Mouse (Mus musculus): ENCODE results near the gene Lhx8. TPM values are rescaled to one million over a fixed set of nuclear protein-coding genes. Genes with fewer than 3 reads are reported as not detected.

Lhx8 gene
- polyA plus RNA-seq, 1 experiment from 2014 or later, result not detected

DNA sequence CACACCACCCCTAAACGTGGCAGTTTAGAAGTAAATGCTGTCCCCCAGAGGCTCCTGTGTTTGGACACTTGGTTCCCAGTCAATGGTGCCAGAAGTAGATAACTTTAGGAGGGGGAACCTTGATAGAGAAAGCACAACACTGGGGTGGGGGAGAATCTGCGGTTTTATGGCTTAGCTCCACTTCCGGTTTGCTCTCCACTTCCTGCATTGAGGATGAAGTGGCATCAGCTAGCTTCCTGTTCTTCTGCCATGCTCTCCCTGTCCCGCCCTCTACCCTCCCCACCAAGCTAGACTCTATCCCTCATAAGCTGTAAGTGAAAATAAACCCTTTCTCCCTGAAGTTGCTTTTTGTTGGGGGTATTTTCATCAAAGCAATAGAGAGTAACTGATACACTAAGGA lies 29.4 kb downstream of the Lhx8 start:
- no peaks in the 10 kb centered on the region for H3K9me3 ChIP-seq (replicated peaks; ENCODE audit: low read length)
- no peak for ATAC-seq (replicated peaks; ENCODE audit: low FRiP score, low read depth)
- no peak for DNase-seq (ENCODE audit: low spot score)
- H3K4me2 ChIP-seq (ENCODE audit: low read length), result no peak overlapping the region
- TF ChIP-seq CTCF (IDR thresholded peaks at IDR 0.05; ENCODE audit: low read depth), result no peak
- no peaks in the 10 kb centered on the region for H3K4me1 ChIP-seq (replicated peaks; ENCODE audit: insufficient read depth, low read length)
- H3K9ac ChIP-seq (ENCODE audit: low read depth, low read length), result no peak overlapping the region
- no peaks in the 10 kb centered on the region for H3K36me3 ChIP-seq (ENCODE audit: insufficient read depth, low read length)
- WGBS, result 79% methylated on average over 4 of the region's 4 CpGs
- H3K27ac ChIP-seq, result no peak overlapping the region
- no peaks in the 10 kb centered on the region for H3K27me3 ChIP-seq (ENCODE audit: insufficient read depth, low read length)
- no peak overlapping the region for H3K4me3 ChIP-seq (replicated peaks; ENCODE audit: low read depth, low read length)

DNA sequence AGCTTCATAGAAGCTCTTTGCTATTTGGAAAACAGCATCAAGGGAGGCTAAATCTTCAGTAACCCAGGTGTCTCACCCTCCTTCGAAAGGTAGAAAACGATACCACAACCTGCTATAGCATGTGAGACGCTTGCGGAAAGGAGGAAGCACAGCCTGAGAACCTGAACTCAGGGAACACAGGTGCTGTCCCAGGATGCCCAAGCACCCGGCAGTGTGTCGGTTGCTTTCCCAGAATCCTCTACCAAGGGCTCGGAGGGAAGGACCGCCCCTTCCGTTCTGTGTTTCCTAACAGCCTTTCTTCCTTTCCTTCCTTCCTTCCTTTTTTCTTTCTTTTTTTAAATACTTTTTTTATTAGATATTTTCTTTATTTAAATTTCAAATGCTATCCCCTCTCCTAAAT lies 30.5 kb downstream of the Lhx8 start:
- Histone ChIP-seq H3K36me3 (ENCODE audit: insufficient read depth, low read length) (no peaks in the 10 kb centered on the region), H3K4me3 (replicated peaks; ENCODE audit: low read depth, low read length) (no peak overlapping the region), H3K9ac (ENCODE audit: low read depth, low read length) (no peak overlapping the region), H3K27ac (no peak overlapping the region), H3K27me3 (ENCODE audit: insufficient read depth, low read length) (no peaks in the 10 kb centered on the region), H3K4me1 (replicated peaks; ENCODE audit: insufficient read depth, low read length) (no peaks in the 10 kb centered on the region), H3K9me3 (replicated peaks; ENCODE audit: low read length) (no peaks in the 10 kb centered on the region), H3K4me2 (ENCODE audit: low read length) (no peak overlapping the region)
- DNase-seq (ENCODE audit: low spot score) (no peak), ATAC-seq (replicated peaks; ENCODE audit: low FRiP score, low read depth) (no peak)
- 93% methylated on average over 9 of the region's 9 CpGs for WGBS
- TF ChIP-seq CTCF (IDR thresholded peaks at IDR 0.05; ENCODE audit: low read depth), result no peak

DNA sequence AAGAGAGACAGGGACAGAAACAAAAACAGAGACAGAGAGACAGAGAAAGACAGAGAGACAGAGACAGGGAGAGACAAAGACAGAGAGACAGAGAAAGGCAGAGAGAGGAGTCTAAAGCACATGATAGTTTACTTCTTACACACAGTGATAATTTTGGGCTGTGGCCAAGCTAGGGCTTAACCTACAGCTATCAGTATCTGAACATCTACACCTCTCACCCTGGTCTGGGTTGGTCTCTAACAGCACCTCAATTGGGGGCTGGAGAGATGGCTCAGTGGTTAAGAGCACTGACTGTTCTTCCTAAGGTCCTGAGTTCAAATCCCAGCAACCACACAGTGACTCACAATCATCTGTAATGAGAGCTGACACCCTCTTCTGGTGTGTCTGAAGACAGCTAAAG lies 32.0 kb downstream of the Lhx8 start:
- Histone ChIP-seq H3K9me3 (replicated peaks; ENCODE audit: low read length) (no peaks in the 10 kb centered on the region), H3K36me3 (ENCODE audit: insufficient read depth, low read length) (no peaks in the 10 kb centered on the region), H3K4me2 (ENCODE audit: low read length) (no peak overlapping the region), H3K4me3 (replicated peaks; ENCODE audit: low read depth, low read length) (no peak overlapping the region), H3K27ac (no peak overlapping the region), H3K27me3 (ENCODE audit: insufficient read depth, low read length) (no peaks in the 10 kb centered on the region), H3K4me1 (replicated peaks; ENCODE audit: insufficient read depth, low read length) (no peaks in the 10 kb centered on the region), H3K9ac (ENCODE audit: low read depth, low read length) (no peak overlapping the region)
- TF ChIP-seq CTCF (IDR thresholded peaks at IDR 0.05; ENCODE audit: low read depth), result no peak
- DNase-seq (ENCODE audit: low spot score) (no peak), ATAC-seq (replicated peaks; ENCODE audit: low FRiP score, low read depth) (no peak)

DNA sequence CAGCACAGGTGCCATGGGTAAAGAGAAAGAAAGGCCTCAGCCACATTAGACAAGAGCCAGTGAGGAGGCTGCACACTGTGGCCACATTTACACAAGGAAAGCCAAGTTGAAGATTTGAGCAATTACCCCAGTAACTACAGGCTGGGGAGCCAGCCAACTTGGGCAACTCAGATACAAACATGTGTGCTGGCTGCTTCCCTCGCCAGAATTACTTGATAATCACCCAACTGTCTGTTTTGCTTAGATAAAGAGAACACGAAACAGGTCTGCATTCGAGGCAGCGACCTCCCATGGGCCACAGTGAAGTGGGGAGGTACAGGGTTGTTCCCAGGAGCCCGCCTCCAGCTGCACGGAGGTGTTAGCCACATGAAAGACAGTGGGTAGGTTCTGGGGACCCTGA lies 33.0 kb downstream of the Lhx8 start:
- Histone ChIP-seq H3K27ac (no peak overlapping the region), H3K9ac (ENCODE audit: low read depth, low read length) (no peak overlapping the region), H3K36me3 (ENCODE audit: insufficient read depth, low read length) (no peaks in the 10 kb centered on the region), H3K9me3 (replicated peaks; ENCODE audit: low read length) (no peaks in the 10 kb centered on the region), H3K27me3 (ENCODE audit: insufficient read depth, low read length) (no peaks in the 10 kb centered on the region), H3K4me2 (ENCODE audit: low read length) (no peak overlapping the region), H3K4me1 (replicated peaks; ENCODE audit: insufficient read depth, low read length) (no peaks in the 10 kb centered on the region), H3K4me3 (replicated peaks; ENCODE audit: low read depth, low read length) (no peak overlapping the region)
- 56% methylated on average over 6 of the region's 6 CpGs for WGBS
- no peak for DNase-seq (ENCODE audit: low spot score)
- no peak for TF ChIP-seq CTCF (IDR thresholded peaks at IDR 0.05; ENCODE audit: low read depth)
- ATAC-seq (replicated peaks; ENCODE audit: low FRiP score, low read depth), result no peak

DNA sequence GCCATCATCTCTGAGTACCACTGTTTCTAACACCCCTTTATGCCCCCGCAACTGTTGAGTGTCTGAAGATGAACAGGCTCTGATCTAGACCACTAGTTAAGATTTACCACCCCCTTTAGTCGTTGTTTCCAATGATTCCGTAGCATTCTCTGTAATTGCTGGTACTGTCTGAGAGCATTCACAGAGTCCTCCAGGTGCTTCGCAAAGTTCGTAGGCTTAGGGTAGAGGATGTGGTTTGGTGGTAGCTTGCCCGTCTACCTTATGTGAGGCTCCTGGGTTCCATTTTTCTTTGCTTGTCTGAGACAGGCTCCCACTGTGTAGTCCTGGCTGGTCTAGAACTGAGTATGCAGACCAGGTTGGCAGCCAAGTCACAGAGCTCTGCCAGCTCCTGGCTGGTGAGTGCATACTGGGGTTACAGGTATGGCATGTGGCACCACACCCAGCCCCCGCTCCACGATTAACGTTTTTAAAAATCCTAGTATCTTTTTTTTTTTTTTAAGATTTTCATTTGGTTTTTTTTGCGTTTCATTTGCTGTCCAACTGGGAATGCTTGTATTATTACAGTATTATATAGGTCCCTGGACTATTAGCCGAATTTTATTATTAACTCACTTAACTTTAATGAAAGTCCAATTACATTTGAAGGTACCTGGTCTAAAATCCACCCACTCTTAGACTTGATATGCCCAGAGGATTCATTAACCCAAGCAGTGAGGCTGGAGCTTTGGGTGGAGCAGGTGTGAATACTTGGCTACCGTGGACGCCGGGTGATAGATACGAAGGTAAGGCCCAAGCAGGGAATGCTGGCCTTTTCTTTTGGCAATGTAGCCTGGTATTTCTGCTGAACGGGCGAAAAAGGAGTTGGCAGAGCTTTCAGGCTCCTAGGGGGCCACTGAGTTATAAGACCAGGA lies 35.3 kb downstream of the Lhx8 start:
- Histone ChIP-seq H3K36me3 (ENCODE audit: insufficient read depth, low read length) (no peaks in the 10 kb centered on the region), H3K27ac (no peak overlapping the region), H3K9me3 (replicated peaks; ENCODE audit: low read length) (no peaks in the 10 kb centered on the region), H3K4me3 (replicated peaks; ENCODE audit: low read depth, low read length) (no peak overlapping the region), H3K9ac (ENCODE audit: low read depth, low read length) (no peak overlapping the region), H3K27me3 (ENCODE audit: insufficient read depth, low read length) (no peaks in the 10 kb centered on the region), H3K4me1 (replicated peaks; ENCODE audit: insufficient read depth, low read length) (no peaks in the 10 kb centered on the region), H3K4me2 (ENCODE audit: low read length) (no peak overlapping the region)
- TF ChIP-seq CTCF (IDR thresholded peaks at IDR 0.05; ENCODE audit: low read depth), result no peak
- DNase-seq (ENCODE audit: low spot score) (no peak), ATAC-seq (replicated peaks; ENCODE audit: low FRiP score, low read depth) (no peak)
- 92% methylated on average over 17 of the region's 17 CpGs for WGBS

DNA sequence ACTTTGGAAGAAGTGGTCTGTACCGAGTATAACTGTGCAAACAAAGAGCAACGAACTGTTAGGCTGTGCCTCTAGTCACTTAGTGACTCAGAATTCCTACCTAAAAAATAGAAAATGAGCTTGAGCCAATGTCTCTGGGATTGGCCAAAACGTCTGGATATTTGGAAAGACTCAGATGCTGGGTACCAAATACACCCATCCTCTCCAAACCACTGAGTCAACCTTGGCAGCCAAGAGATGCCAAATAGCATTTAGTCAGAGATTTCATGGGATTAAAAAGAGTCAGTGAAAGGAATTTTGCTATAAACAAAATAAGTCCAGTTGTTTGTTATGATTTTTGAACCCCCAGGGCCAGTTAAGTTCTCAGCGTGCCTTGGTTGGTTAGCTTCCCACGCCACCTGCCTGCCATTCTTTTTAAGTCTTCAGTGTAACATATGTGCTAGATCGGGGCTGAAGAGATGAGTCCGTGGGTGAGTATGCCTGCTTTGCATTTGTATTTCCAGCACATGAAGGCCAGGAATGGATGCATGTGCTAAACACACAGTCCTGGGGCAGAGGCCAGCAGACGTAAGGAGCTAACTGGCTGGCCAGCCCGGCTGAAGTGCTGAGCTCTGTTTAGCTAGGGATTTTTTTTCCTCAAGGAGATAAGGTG lies 36.5 kb downstream of the Lhx8 start:
- 72% methylated on average over 9 of the region's 9 CpGs for WGBS
- Histone ChIP-seq H3K9ac (ENCODE audit: low read depth, low read length) (no peak overlapping the region), H3K9me3 (replicated peaks; ENCODE audit: low read length) (no peaks in the 10 kb centered on the region), H3K4me1 (replicated peaks; ENCODE audit: insufficient read depth, low read length) (no peaks in the 10 kb centered on the region), H3K36me3 (ENCODE audit: insufficient read depth, low read length) (no peaks in the 10 kb centered on the region), H3K27me3 (ENCODE audit: insufficient read depth, low read length) (no peaks in the 10 kb centered on the region), H3K4me3 (replicated peaks; ENCODE audit: low read depth, low read length) (no peak overlapping the region), H3K27ac (no peak overlapping the region), H3K4me2 (ENCODE audit: low read length) (no peak overlapping the region)
- no peak for TF ChIP-seq CTCF (IDR thresholded peaks at IDR 0.05; ENCODE audit: low read depth)
- no peak for DNase-seq (ENCODE audit: low spot score)
- no peak for ATAC-seq (replicated peaks; ENCODE audit: low FRiP score, low read depth)
